ENCODE assay signal across 8 mouse cellular contexts in genomic region chr13:68581747-68582516, GRCm38 (mm10). TPM values are rescaled to one million over a fixed set of nuclear protein-coding genes. Genes with fewer than 3 reads are reported as not detected.
DNase-seq lines count a peak whose midpoint lies in the region; ATAC-seq and TF ChIP-seq lines count a peak whose summit lies in the region.

Gene Mtrr (minus strand): TSS chr13:68582149.
Gene Fastkd3 (plus strand): TSS chr13:68582234.

- under 1% methylated on average over 81 of the region's 81 CpGs for WGBS in bone marrow, adult 2 months
- WGBS in embryonic facial prominence, embryonic 15.5 days: under 1% methylated on average over 81 of the region's 81 CpGs
- WGBS in limb, embryonic 14.5 days: under 1% methylated on average over 52 of the region's 81 CpGs
- WGBS in midbrain, postnatal 0 days: under 1% methylated on average over 74 of the region's 81 CpGs

- peak within 1 kb of the TSS; percentile 73 for H3K4me2 ChIP-seq in embryonic facial prominence, embryonic 15.5 days (replicated peaks)
- peak within 1 kb of the TSS; percentile 83 for H3K4me2 ChIP-seq in limb, embryonic 14.5 days (replicated peaks; ENCODE audit: low read depth, low read length, severe bottlenecking)
- peak within 1 kb of the TSS; percentile 77 for H3K4me2 ChIP-seq in midbrain, postnatal 0 days (ENCODE audit: low read depth, low read length, poor library complexity, severe bottlenecking)

- H3K4me3 ChIP-seq in bone marrow, adult 2 months (replicated peaks; ENCODE audit: control insufficient read depth, low read depth, low read length): peak within 1 kb of the TSS; percentile 94
- H3K4me3 ChIP-seq in embryonic facial prominence, embryonic 15.5 days (replicated peaks): peak within 1 kb of the TSS; percentile 93
- peak within 1 kb of the TSS; percentile 73 for H3K4me3 ChIP-seq in limb, embryonic 14.5 days (replicated peaks; ENCODE audit: low read length)
- H3K4me3 ChIP-seq in midbrain, postnatal 0 days (ENCODE audit: low read depth, low read length): peak within 1 kb of the TSS; percentile 79

- ATAC-seq in embryonic facial prominence, embryonic 15.5 days (ENCODE audit: insufficient number of reproducible peaks, low FRiP score, low TSS enrichment, low read depth): peak; percentile 99
- peak; percentile 99 for ATAC-seq in limb, embryonic 14.5 days (ENCODE audit: low FRiP score, low read depth)
- ATAC-seq in midbrain, postnatal 0 days (ENCODE audit: low FRiP score): peak; percentile 100

- DNase-seq in 416B (ENCODE audit: low read depth): peak; percentile 96
- peak; percentile 96 for DNase-seq in heart, adult 8-10 months (ENCODE audit: low spot score)
- DNase-seq in kidney, adult 9 months: peak; percentile 98
- peak; percentile 95 for DNase-seq in limb, embryonic 14.5 days (ENCODE audit: low spot score)
- peak; percentile 97 for DNase-seq in midbrain, postnatal 0 days (ENCODE audit: low spot score)
- DNase-seq in spleen, postnatal 14 days (ENCODE audit: low spot score in 2 of 2): peak; percentile 81 to 84

- H3K9ac ChIP-seq in embryonic facial prominence, embryonic 15.5 days: peak within 1 kb of the TSS; percentile 68
- peak within 1 kb of the TSS; percentile 72 for H3K9ac ChIP-seq in limb, embryonic 14.5 days (ENCODE audit: low read depth, low read length, severe bottlenecking)
- peak within 1 kb of the TSS; percentile 71 for H3K9ac ChIP-seq in midbrain, postnatal 0 days (replicated peaks; ENCODE audit: low read length, poor library complexity, severe bottlenecking)

- no peak for TF ChIP-seq CTCF in bone marrow, adult 2 months (IDR thresholded peaks at IDR 0.05; ENCODE audit: control insufficient read depth, insufficient read depth, low read length)
- no peak for TF ChIP-seq CTCF in midbrain, postnatal 0 days (IDR thresholded peaks at IDR 0.05)

- H3K27me3 ChIP-seq in embryonic facial prominence, embryonic 15.5 days: no peaks in the 10 kb centered on the region
- H3K27me3 ChIP-seq in limb, embryonic 14.5 days (ENCODE audit: control insufficient read depth, insufficient read depth, low read length): no peaks in the 10 kb centered on the region
- H3K27me3 ChIP-seq in midbrain, postnatal 0 days (ENCODE audit: insufficient read depth, low read length): no peaks in the 10 kb centered on the region

- TF ChIP-seq POLR2A in bone marrow, adult 2 months (IDR thresholded peaks at IDR 0.05; ENCODE audit: borderline replicate concordance, control insufficient read depth, low read depth, low read length): peak; percentile 51; the same call in 1 of the 2 replicates
- TF ChIP-seq POLR2A in limb, embryonic 14.5 days (IDR thresholded peaks at IDR 0.05; ENCODE audit: borderline replicate concordance, extremely low read depth, insufficient read depth, insufficient read length): peak; percentile 65; the same call in 1 of the 2 replicates

- H3K36me3 ChIP-seq in embryonic facial prominence, embryonic 15.5 days: peaks cover 41% of the 10 kb centered on the region
- peaks cover 54% of the 10 kb centered on the region for H3K36me3 ChIP-seq in limb, embryonic 14.5 days (ENCODE audit: control insufficient read depth, insufficient read depth, low read length)
- H3K36me3 ChIP-seq in midbrain, postnatal 0 days (ENCODE audit: insufficient read depth, low read length): peaks cover 32% of the 10 kb centered on the region

- peak within 1 kb of the TSS; percentile 3; the same call in 1 of the 2 replicates for H3K27ac ChIP-seq in bone marrow, adult 2 months (ENCODE audit: control insufficient read depth, insufficient read depth, low read depth, low read length, poor library complexity)
- peak within 1 kb of the TSS; percentile 85 for H3K27ac ChIP-seq in embryonic facial prominence, embryonic 15.5 days (replicated peaks)
- H3K27ac ChIP-seq in limb, embryonic 14.5 days (replicated peaks; ENCODE audit: low read depth, low read length): peak within 1 kb of the TSS; percentile 76
- peak within 1 kb of the TSS; percentile 75 for H3K27ac ChIP-seq in midbrain, postnatal 0 days (ENCODE audit: low read depth, low read length)

- H3K9me3 ChIP-seq in embryonic facial prominence, embryonic 15.5 days (replicated peaks): no peaks in the 10 kb centered on the region
- H3K9me3 ChIP-seq in limb, embryonic 14.5 days (ENCODE audit: control insufficient read depth, low read length): no peaks in the 10 kb centered on the region
- no peaks in the 10 kb centered on the region for H3K9me3 ChIP-seq in midbrain, postnatal 0 days (ENCODE audit: low read length)

- H3K4me1 ChIP-seq in bone marrow, adult 2 months (ENCODE audit: control insufficient read depth, insufficient read depth, low read length): no peaks in the 10 kb centered on the region
- peaks cover 20% of the 10 kb centered on the region for H3K4me1 ChIP-seq in embryonic facial prominence, embryonic 15.5 days
- peaks cover 14% of the 10 kb centered on the region for H3K4me1 ChIP-seq in limb, embryonic 14.5 days (ENCODE audit: control insufficient read depth, insufficient read depth, low read length)
- no peaks in the 10 kb centered on the region; the same call in 1 of the 2 replicates for H3K4me1 ChIP-seq in midbrain, postnatal 0 days (ENCODE audit: insufficient read depth, low read length)

RNA-seq across cellular contexts. Expression of gene Mtrr, which starts in this region (rescaled TPM):
- polyA plus RNA-seq in bone marrow, adult 2 months (2011; ENCODE audit: insufficient read depth, insufficient read length, low replicate concordance, missing spikeins): 5.0 and 5.8 TPM in 2 replicates
- polyA plus RNA-seq in embryonic facial prominence, embryonic 15.5 days (2015; fragmentation: Nextera tagmentation; extraction: Ambion mirVana): 17.4 and 20.1 TPM in 2 replicates
- 10 to 100 TPM; 16.5 to 20.1 (median 17.2) TPM for total RNA-seq in heart, adult 8-10 months (2022)
- 20.5 and 21.9 TPM in 2 replicates for polyA plus RNA-seq in limb, embryonic 14.5 days (2012; rRNA removed)
- polyA plus RNA-seq in limb, embryonic 14.5 days (2014; fragmentation: Nextera tagmentation; extraction: Ambion mirVana): 15.7 and 16.9 TPM in 2 replicates
- 10.6 and 12.5 TPM in 2 replicates for total RNA-seq in midbrain, postnatal 0 days (2014; rRNA removed)
- polyA plus RNA-seq in midbrain, postnatal 0 days (2015; fragmentation: Nextera tagmentation; extraction: Ambion mirVana): 6.8 and 8.2 TPM in 2 replicates

RNA-seq across cellular contexts. Expression of gene Fastkd3, which starts in this region (rescaled TPM):
- 8.1 and 12.9 TPM in 2 replicates for polyA plus RNA-seq in bone marrow, adult 2 months (2011; ENCODE audit: insufficient read depth, insufficient read length, low replicate concordance, missing spikeins)
- polyA plus RNA-seq in embryonic facial prominence, embryonic 15.5 days (2015; fragmentation: Nextera tagmentation; extraction: Ambion mirVana): 25.9 and 30.4 TPM in 2 replicates
- 10 to 100 TPM in 1 of 4 experiments, 1 to 10 TPM in 3; 8.7 to 13.0 (median 9.3) TPM for total RNA-seq in heart, adult 8-10 months (2022)
- 31.1 and 33.9 TPM in 2 replicates for polyA plus RNA-seq in limb, embryonic 14.5 days (2012; rRNA removed)
- polyA plus RNA-seq in limb, embryonic 14.5 days (2014; fragmentation: Nextera tagmentation; extraction: Ambion mirVana): 30.3 and 32.6 TPM in 2 replicates
- total RNA-seq in midbrain, postnatal 0 days (2014; rRNA removed): 10.7 and 17.4 TPM in 2 replicates
- 18.5 and 20.1 TPM in 2 replicates for polyA plus RNA-seq in midbrain, postnatal 0 days (2015; fragmentation: Nextera tagmentation; extraction: Ambion mirVana)

Comparison
In these comparisons a context has a peak if more than half of its experiments do, and no peak if none do; other contexts are left out.
1. Peak in every context shown above with its lines: DNase-seq, ATAC-seq, H3K4me3 ChIP-seq and H3K27ac ChIP-seq.
2. H3K27ac ChIP-seq: peak in every context shown above with its lines; median percentile 85 in embryonic facial prominence, embryonic 15.5 days; 76 in limb, embryonic 14.5 days; 75 in midbrain, postnatal 0 days; 3 in bone marrow, adult 2 months.